In genomic region chr1:177175436-177175835, GRCm38 (mm10) we compare ENCODE assay signal across 11 mouse cellular contexts.
A peak's percentile ranks its signal among the peaks of the same experiment; 100 is the strongest.
DNase-seq lines count a peak whose midpoint lies in the region; ATAC-seq and TF ChIP-seq lines count a peak whose summit lies in the region.
"Had no signal": no experiment of that assay in that cellular context is flagged by ENCODE, and none has a peak within 500 bp of the region (broad histone marks: within the 10 kb centered on the region; RNA-seq: fewer than 3 reads in every experiment).

No protein-coding gene starts in this region.

- H3K27me3 ChIP-seq in hindbrain, embryonic 12.5 days = no peaks in the 10 kb centered on the region
- H3K27me3 ChIP-seq in liver, postnatal 0 days (ENCODE audit: insufficient read depth, low read length) = no peaks in the 10 kb centered on the region

- ATAC-seq in hindbrain, embryonic 12.5 days (ENCODE audit: low FRiP score) = peak; percentile 93
- no peak for ATAC-seq in liver, postnatal 0 days

- peaks cover 8% of the 10 kb centered on the region; the same call in 1 of the 2 replicates for H3K4me1 ChIP-seq in hindbrain, embryonic 12.5 days
- H3K4me1 ChIP-seq in liver, postnatal 0 days (ENCODE audit: insufficient read depth) = no peaks in the 10 kb centered on the region

- H3K9me3 ChIP-seq in hindbrain, embryonic 12.5 days (replicated peaks) = no peaks in the 10 kb centered on the region
- H3K9me3 ChIP-seq in liver, postnatal 0 days (ENCODE audit: low read length) = no peaks in the 10 kb centered on the region

- no peak overlapping the region for H3K9ac ChIP-seq in hindbrain, embryonic 12.5 days
- H3K9ac ChIP-seq in liver, postnatal 0 days (replicated peaks) = no peak overlapping the region

- no peaks in the 10 kb centered on the region for H3K36me3 ChIP-seq in hindbrain, embryonic 12.5 days
- H3K36me3 ChIP-seq in liver, postnatal 0 days (replicated peaks; ENCODE audit: insufficient read depth, low read length) = no peaks in the 10 kb centered on the region

- H3K4me2 ChIP-seq in hindbrain, embryonic 12.5 days (replicated peaks) = no peak overlapping the region
- no peak overlapping the region for H3K4me2 ChIP-seq in liver, postnatal 0 days (ENCODE audit: low read depth, low read length)

- H3K4me3 ChIP-seq in hindbrain, embryonic 12.5 days = no peak overlapping the region
- H3K4me3 ChIP-seq in liver, postnatal 0 days (ENCODE audit: low read depth, low read length) = no peak overlapping the region

- no peak for TF ChIP-seq CTCF in liver, postnatal 0 days (IDR thresholded peaks at IDR 0.05; ENCODE audit: low read depth)

- intact Hi-C loops in left cerebral cortex, postnatal 14 days (cut with DNase I) = no loop called here

- no peak for TF ChIP-seq EP300 in liver, postnatal 0 days (IDR thresholded peaks at IDR 0.05; ENCODE audit: low read depth)

- DNase-seq in adrenal gland, postnatal 14 days = peak; percentile 7
- DNase-seq in adrenal gland, adult (ENCODE audit: inconsistent age in 2 of 2, low spot score in 1 of 2) = no peak
- DNase-seq in left cerebral cortex, postnatal 14 days (ENCODE audit: low spot score in 2 of 2) = peak; percentile 55 to 81
- peak; percentile 34 to 57 for DNase-seq in right cerebral cortex, adult 2 months (ENCODE audit: low spot score in 2 of 2)
- no peak for DNase-seq in liver, postnatal 0 days
- no peak for DNase-seq in kidney, adult 8-10 months
- no peak for DNase-seq in natural killer cell, adult 2 months (ENCODE audit: low spot score in 2 of 2)
- DNase-seq: heart, adult 11 months; lung, postnatal 10 days; thymus, postnatal 4 days had no signal

- peak overlapping the region; percentile 44; the same call in 1 of the 2 replicates for H3K27ac ChIP-seq in hindbrain, embryonic 12.5 days
- no peak overlapping the region for H3K27ac ChIP-seq in liver, postnatal 0 days (ENCODE audit: low read depth)

Comparison
In these comparisons a context has a peak if more than half of its experiments do, and no peak if none do; other contexts are left out.
1. DNase-seq: peak in adrenal gland, postnatal 14 days (single experiment), left cerebral cortex, postnatal 14 days (2 of 2) and right cerebral cortex, adult 2 months (2 of 2); none in adrenal gland, adult (0 of 2), liver, postnatal 0 days (single experiment), kidney, adult 8-10 months (0 of 2) and natural killer cell, adult 2 months (0 of 2).